Mouse (Mus musculus): ENCODE results near the gene Cdkl4. TPM values are rescaled to one million over a fixed set of nuclear protein-coding genes. Genes with fewer than 3 reads are reported as not detected.
"Not testable (repeated sequence)": the region's sequence is repeated elsewhere in the genome, so short reads cannot be mapped to it uniquely, and the experiment has no call there.

Gene Cdkl4
- polyA plus RNA-seq, 1 experiment from 2014 or later = 5.5 TPM

DNA sequence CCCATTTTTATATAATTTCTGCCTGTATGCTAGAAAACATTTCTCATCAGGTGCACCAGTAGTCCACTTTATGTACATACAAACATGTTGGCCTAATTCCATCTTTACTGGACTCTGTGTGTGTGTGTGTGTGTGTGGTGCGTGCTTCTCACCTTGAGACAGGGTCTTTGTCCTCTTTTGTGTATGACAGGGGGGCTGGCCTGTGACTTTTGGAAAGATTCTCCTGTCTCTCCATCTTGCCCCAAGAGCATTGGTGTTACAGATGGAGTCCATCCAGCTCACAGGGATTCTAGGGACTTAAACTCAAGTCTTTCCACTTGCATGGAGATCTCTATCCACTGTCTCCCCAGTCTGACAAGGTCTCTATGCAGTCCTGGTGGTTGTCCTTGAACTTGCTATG, 428 bp upstream of the Cdkl4 start:
- H3K36me3 ChIP-seq (replicated peaks) = peaks cover 9% of the 10 kb centered on the region; the same call in 1 of the 2 replicates
- peaks cover 8% of the 10 kb centered on the region for H3K4me1 ChIP-seq
- no peak overlapping the region for H3K4me3 ChIP-seq
- peak overlapping the region; percentile 95 for H3K4me2 ChIP-seq
- no peak for ATAC-seq (replicated peaks)
- 91% methylated on average over 1 of the region's 1 CpGs for whole genome bisulfite sequencing
- H3K9ac ChIP-seq = no peak overlapping the region
- H3K27ac ChIP-seq = 0 out of 2 replicates have a peak overlapping the region, but pooled peaks have one; percentile 61
- no peaks in the 10 kb centered on the region for H3K27me3 ChIP-seq (replicated peaks)
- H3K9me3 ChIP-seq = no peaks in the 10 kb centered on the region

DNA sequence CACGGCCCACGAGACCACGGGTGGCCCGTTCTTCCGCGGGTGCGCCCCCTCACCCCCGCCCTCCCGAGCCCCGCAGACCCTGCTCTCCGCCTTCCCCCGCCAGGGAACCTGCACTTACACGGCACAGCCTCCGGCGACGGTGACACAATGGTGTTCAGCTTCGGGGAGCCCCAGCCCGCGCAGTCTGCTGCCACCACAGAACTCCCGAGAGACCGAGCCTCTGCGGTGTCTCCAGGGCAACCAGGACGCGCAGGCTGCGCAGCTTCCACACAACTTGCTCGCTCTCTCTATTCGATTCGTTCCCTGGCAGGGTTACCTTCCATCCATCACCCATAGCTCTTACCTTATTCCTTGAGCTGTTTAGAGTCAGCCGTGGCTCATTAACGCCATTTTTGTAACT, 399 bp downstream of the Cdkl4 start:
- peak overlapping the region; percentile 48 for H3K4me3 ChIP-seq
- ATAC-seq (replicated peaks) = peak; percentile 95
- H3K27me3 ChIP-seq (replicated peaks) = no peaks in the 10 kb centered on the region
- peak overlapping the region; percentile 95 for H3K4me2 ChIP-seq
- H3K9ac ChIP-seq = peak overlapping the region; percentile 48
- no peaks in the 10 kb centered on the region for H3K9me3 ChIP-seq
- H3K4me1 ChIP-seq = peaks cover 8% of the 10 kb centered on the region
- H3K27ac ChIP-seq = peak overlapping the region; percentile 61
- WGBS = under 1% methylated on average over 30 of the region's 30 CpGs
- peaks cover 9% of the 10 kb centered on the region; the same call in 1 of the 2 replicates for H3K36me3 ChIP-seq (replicated peaks)

DNA sequence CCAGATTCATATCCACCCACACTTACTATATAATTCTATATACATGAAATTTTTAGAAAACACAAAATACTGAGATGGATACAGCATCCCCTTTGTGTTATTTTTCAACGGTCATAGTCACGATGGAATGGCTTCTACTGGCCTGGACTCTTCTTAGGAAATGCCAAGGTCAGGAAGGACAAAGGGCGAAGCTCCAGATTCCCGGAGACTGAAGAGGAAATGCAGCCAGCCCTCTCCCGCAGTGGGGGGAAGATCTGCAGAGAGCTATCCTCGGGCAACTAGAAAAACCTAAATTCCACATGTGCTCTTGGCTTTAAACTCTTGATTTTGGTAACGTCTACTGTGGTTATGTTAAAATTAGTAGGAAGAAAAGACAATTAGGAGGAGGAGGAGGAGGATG, 2.6 kb downstream of the Cdkl4 start:
- WGBS = 80% methylated on average over 7 of the region's 7 CpGs
- no peak overlapping the region for H3K27ac ChIP-seq
- ATAC-seq (replicated peaks) = no peak
- H3K36me3 ChIP-seq (replicated peaks) = no peaks in the 10 kb centered on the region; the same call in 1 of the 2 replicates
- no peak overlapping the region for H3K4me2 ChIP-seq
- no peaks in the 10 kb centered on the region for H3K9me3 ChIP-seq
- H3K4me3 ChIP-seq = no peak overlapping the region
- H3K4me1 ChIP-seq = peaks cover 8% of the 10 kb centered on the region
- no peak overlapping the region for H3K9ac ChIP-seq
- H3K27me3 ChIP-seq (replicated peaks) = no peaks in the 10 kb centered on the region

DNA sequence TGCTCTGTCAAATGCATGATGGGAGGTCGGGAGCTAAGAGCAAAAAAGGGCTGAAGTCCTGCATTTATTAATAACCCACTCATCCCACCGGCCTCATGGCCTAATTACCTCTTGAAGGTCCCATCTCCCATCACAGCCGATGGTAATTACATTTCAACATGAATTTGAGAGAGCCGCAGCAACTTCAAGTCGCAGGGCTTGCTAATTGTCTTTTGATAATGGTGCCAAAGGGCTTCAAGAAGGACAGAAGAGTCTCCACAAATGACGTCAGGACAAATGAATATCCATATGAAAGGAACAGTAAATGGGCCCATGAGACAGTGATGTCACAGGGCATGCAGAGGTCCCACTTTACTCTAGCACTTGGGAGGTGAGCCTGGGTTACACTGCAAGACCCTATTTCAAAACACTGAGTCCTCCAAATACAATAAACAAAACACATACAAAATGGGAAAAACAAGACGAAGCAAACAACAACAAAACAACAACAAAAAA, 3.1 kb downstream of the Cdkl4 start:
- Histone ChIP-seq H3K36me3 (replicated peaks) (no peaks in the 10 kb centered on the region), H3K9ac (no peak overlapping the region), H3K4me2 (no peak overlapping the region), H3K9me3 (no peaks in the 10 kb centered on the region), H3K27ac (no peak overlapping the region), H3K4me1 (peaks cover 8% of the 10 kb centered on the region), H3K4me3 (no peak overlapping the region), H3K27me3 (replicated peaks) (no peaks in the 10 kb centered on the region)
- 49% methylated on average over 7 of the region's 7 CpGs for WGBS
- no peak for ATAC-seq (replicated peaks)

DNA sequence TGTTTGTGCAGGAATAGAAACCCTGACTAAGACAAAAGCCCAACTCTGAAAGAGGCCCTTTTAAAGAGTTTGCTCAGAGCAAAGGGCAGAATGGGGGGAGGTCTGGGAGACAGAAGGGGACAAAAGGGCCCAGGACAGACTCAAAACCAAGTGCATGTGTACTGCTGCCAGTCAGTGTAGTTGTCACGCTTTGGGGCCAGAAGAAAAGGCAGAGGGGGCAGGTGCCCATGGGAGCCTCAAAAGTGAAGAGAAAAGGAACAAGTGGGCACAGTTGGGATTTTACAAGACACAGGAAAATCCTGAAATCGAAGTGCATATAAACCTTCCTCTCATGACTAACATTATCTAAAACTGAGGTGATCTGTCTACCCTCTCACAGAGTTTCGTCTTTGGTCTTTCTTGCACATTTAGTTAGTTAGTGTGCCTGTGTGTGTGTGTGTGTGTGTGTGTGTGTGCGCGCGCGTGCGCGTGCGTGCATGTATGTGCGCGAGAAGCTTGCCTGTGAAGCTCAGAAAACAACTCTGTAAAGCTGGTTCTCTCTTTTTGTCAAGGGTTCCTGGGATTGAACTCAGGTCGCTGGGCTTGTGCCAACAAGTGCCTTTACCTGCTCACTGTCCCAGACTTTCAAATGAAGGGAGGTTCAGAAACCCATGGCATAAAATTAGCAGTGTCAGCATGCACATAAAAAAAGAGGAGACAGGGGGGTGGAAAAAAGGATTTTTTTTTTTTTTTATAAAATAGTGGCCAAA, 5.3 kb downstream of the Cdkl4 start:
- H3K27me3 ChIP-seq (replicated peaks) = no peaks in the 10 kb centered on the region
- H3K27ac ChIP-seq = no peak overlapping the region
- H3K36me3 ChIP-seq (replicated peaks) = no peaks in the 10 kb centered on the region
- no peaks in the 10 kb centered on the region for H3K9me3 ChIP-seq
- H3K4me1 ChIP-seq = peaks cover 4% of the 10 kb centered on the region; the same call in 1 of the 2 replicates
- H3K9ac ChIP-seq = no peak overlapping the region
- ATAC-seq (replicated peaks) = no peak
- 90% methylated on average over 13 of the region's 13 CpGs for WGBS
- no peak overlapping the region for H3K4me2 ChIP-seq
- H3K4me3 ChIP-seq = no peak overlapping the region

DNA sequence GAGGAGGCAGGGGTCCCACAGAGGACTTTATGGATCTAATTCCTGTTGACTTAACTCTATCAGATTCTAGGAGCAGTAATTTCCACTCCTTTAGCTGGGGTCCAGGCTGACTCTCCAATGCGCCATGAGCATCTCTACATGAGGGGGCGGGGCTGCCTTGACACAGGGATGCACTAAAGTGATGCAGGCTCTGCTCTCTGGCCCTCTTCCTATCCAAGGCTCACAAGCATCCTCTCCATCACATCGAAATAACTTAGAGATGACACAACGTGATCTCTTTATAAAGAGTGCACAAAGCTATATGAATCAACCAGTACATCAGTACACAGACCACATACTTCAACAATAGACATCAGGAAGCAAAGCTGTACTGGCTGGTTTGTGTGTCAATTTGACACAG, 6.2 kb downstream of the Cdkl4 start:
- no peak for ATAC-seq (replicated peaks)

DNA sequence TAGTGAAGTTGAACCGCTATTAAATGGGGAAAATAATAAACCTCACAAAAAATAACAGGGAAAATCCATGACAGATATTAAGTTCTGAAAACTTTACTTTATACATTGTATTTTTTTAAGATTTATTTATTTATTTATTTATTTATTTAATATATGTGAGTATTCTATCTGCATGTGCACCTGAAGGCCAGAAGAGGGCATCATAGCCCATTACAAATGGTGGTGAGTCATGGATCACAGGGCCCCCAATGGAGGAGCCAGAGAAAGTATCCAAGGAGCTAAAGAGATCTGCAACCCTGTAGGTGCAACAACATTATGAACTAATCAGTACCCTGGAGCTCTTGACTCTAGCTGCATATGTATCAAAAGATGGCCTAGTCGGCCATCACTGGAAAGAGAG, 7.9 kb downstream of the Cdkl4 start:
- H3K9me3 ChIP-seq; H3K27ac ChIP-seq; H3K36me3 ChIP-seq (replicated peaks); H3K4me3 ChIP-seq; ATAC-seq (replicated peaks); H3K27me3 ChIP-seq (replicated peaks); H3K4me2 ChIP-seq; H3K4me1 ChIP-seq; H3K9ac ChIP-seq: not testable (repeated sequence)
- 89% methylated on average over 2 of the region's 2 CpGs for WGBS

More for the DNA sequence above, 6.2 kb downstream of the Cdkl4 start:
- Histone ChIP-seq H3K4me2 (no peak overlapping the region), H3K4me3 (no peak overlapping the region), H3K4me1 (no peaks in the 10 kb centered on the region), H3K36me3 (replicated peaks) (no peaks in the 10 kb centered on the region), H3K27me3 (replicated peaks) (no peaks in the 10 kb centered on the region), H3K27ac (no peak overlapping the region), H3K9ac (no peak overlapping the region), H3K9me3 (no peaks in the 10 kb centered on the region)
- 85% methylated on average over 4 of the region's 4 CpGs for WGBS

DNA sequence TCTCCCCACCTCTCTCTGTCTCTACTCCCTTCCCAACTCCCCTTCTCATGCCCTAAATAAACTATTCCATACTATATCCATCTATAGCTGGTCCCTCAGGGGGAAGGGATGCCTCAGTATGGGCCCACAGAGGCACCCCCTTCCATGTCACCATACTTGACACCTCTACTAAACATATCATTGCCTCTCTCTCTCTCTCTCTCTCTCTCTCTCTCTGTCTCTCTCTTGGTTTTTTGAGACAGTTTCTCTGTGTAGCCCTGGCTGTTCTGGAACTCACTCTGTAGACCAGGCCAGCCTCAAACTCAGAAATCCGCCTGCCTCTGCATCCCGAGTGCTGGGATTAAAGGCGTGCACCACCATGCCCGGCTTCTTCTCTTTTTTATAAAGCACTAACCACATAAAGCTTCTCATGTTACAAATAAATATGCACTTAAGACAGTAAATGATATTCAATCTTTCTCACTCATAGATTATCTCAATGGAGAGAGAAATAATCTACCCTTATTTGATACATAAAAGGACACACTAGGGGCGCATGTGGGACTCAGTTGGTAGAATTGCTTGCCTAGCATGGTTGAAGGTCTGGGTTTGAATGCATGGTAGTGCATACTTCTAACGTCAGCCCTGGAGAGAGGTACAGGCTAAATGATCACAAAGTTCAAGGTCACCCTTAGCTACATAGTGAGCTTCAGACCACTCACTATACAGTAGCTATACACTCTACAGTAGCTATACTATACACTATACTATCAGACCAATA, 8.6 kb downstream of the Cdkl4 start:
- ATAC-seq (replicated peaks) = no peak
- peaks cover 3% of the 10 kb centered on the region; the same call in 1 of the 2 replicates for H3K9me3 ChIP-seq
- H3K4me1 ChIP-seq = no peaks in the 10 kb centered on the region
- H3K27ac ChIP-seq = no peak overlapping the region
- H3K27me3 ChIP-seq (replicated peaks) = no peaks in the 10 kb centered on the region
- no peak overlapping the region for H3K9ac ChIP-seq
- H3K36me3 ChIP-seq (replicated peaks) = no peaks in the 10 kb centered on the region
- 92% methylated on average over 6 of the region's 6 CpGs for WGBS
- H3K4me2 ChIP-seq = no peak overlapping the region
- no peak overlapping the region for H3K4me3 ChIP-seq

DNA sequence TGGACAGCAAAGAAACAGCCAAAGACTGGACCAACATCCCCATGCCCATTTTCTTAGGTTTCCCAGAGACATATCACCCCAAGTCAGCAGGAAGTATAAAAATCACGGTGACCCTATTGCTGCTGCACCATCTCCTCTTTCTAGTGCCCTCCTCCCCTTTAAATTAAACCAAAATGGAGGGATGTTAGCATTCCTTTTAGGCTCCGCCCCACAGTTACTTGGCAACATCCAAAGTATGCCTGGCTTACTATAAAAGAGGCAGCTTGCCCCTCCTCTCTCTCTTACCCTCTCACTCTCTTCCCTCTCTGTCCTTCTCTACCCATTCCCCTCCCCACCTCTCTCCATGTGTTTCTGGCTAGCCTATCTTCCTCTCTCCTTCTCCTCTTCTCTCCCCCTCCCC, 9.2 kb downstream of the Cdkl4 start:
- H3K4me3 ChIP-seq = no peak overlapping the region
- ATAC-seq (replicated peaks) = no peak
- no peaks in the 10 kb centered on the region for H3K36me3 ChIP-seq (replicated peaks)
- H3K9me3 ChIP-seq = peaks cover 3% of the 10 kb centered on the region; the same call in 1 of the 2 replicates
- H3K9ac ChIP-seq = no peak overlapping the region
- H3K27ac ChIP-seq = no peak overlapping the region
- H3K4me2 ChIP-seq = no peak overlapping the region
- H3K27me3 ChIP-seq (replicated peaks) = no peaks in the 10 kb centered on the region
- WGBS = 86% methylated on average over 2 of the region's 2 CpGs
- no peaks in the 10 kb centered on the region for H3K4me1 ChIP-seq

DNA sequence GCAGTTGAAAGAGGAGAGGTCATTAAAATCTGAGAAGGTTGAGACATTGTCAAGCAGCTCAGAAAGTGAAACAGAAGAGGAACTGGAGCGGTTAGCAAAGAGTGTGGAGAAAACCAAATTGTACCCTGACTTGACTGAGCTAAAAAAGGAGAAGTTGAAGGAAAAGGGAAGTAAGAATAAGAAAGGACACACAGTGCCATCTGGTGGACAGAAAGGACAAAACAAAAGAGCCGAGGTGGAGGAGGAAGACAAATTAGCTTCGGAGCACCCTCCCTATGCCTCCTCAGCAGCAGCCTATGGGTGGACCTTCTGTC, 13.0 kb downstream of the Cdkl4 start:
- no peak overlapping the region for H3K9ac ChIP-seq
- H3K27me3 ChIP-seq (replicated peaks) = no peaks in the 10 kb centered on the region
- no peak for ATAC-seq (replicated peaks)
- no peak overlapping the region for H3K27ac ChIP-seq
- 66% methylated on average over 3 of the region's 3 CpGs for WGBS
- H3K4me2 ChIP-seq = no peak overlapping the region
- 0 out of 2 replicates have a peak, but pooled peaks cover 3% of the 10 kb centered on the region for H3K4me1 ChIP-seq
- peaks cover 3% of the 10 kb centered on the region; the same call in 1 of the 2 replicates for H3K9me3 ChIP-seq
- no peaks in the 10 kb centered on the region for H3K36me3 ChIP-seq (replicated peaks)
- no peak overlapping the region for H3K4me3 ChIP-seq

DNA sequence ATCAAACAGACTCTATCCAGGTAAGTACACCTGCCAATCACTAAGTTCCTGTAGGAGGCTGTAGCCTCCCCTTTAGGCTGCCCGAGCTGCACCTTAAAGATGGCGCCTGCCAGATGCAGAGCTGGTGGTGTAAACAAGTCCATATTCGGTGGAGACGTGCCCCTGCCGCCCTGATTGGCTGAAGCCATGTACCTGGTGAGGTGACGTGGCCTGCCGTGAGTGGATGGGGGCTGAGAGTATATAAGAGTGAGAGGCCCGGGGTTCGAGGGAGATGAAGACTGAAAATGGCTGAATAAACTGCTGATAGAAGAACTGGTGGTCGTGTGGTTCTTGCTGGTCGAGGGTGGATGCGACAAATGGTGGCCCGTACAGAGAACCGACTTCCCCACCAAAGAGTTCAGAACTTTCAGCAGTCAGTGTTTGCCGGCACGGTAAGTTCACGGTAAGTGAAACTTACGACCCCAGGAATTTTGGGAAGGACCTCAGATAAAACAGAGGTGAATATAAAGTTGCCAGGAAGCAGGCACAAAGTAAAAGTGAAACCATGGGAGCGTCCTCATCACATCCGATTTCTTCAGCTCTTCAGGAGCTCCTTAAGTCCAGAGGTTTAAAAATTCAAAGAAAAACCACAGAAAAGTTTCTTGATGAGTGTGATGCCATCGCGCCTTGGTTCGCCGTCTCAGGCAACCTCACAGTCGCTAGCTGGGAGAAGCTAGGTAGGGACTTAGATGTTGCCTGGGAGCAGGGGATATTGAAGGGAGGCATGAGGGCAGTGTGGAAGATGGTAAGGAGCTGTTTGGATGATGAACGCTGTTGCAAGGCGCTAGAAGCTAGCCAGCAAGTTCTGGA, 13.6 kb downstream of the Cdkl4 start:
- H3K27me3 ChIP-seq (replicated peaks); H3K4me1 ChIP-seq; H3K27ac ChIP-seq; H3K36me3 ChIP-seq (replicated peaks); H3K9me3 ChIP-seq; H3K4me3 ChIP-seq; ATAC-seq (replicated peaks); H3K4me2 ChIP-seq; H3K9ac ChIP-seq: not testable (repeated sequence)
- WGBS = 96% methylated on average over 27 of the region's 27 CpGs

DNA sequence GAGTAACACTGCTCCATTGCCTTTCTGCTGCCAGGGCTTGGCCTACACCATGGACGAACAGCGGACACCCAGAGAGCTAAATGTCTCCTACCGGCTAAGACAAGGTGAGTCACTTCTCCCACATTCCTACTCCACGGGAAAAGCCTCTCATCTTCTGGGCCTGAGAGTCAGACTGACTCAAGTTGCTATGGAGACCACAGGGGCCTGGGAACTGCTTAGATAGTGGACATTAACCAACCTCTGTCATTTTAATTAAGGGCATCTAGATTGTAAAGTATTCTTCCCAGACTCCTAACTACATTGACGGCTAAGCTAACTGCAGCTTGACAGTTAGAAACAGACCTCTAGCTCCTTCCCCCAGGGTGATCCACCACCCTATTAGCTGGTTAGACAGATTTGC, 14.8 kb downstream of the Cdkl4 start:
- 0 out of 2 replicates have a peak, but pooled peaks cover 3% of the 10 kb centered on the region for H3K4me1 ChIP-seq
- H3K9me3 ChIP-seq = peaks cover 3% of the 10 kb centered on the region; the same call in 1 of the 2 replicates
- no peak overlapping the region for H3K4me3 ChIP-seq
- H3K9ac ChIP-seq = no peak overlapping the region
- no peak overlapping the region for H3K27ac ChIP-seq
- WGBS = 73% methylated on average over 5 of the region's 5 CpGs
- ATAC-seq (replicated peaks) = no peak
- no peaks in the 10 kb centered on the region for H3K27me3 ChIP-seq (replicated peaks)
- H3K4me2 ChIP-seq = no peak overlapping the region
- no peaks in the 10 kb centered on the region for H3K36me3 ChIP-seq (replicated peaks)
